8 mouse cellular contexts compared by ENCODE assay signal in the genomic region with DNA sequence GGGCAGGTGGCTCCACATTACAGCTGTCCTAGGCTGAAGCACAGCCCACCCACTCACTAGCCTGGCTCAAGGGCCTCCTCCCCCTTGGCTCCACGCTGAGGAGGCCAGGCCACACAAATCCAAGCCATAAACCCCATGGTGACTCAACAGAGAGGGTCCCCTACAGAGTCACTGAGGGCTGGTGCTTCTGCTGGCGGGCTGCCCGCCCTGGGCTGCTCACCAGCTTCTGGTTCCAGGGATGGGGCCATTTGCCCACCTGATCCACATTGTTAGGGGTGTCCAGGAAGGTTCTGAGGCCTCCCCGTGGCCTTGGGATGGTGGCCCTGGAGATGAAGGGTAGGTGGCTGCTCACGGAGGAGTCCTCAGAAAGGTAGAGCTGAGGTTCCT. TPM values are rescaled to one million over a fixed set of nuclear protein-coding genes. Genes with fewer than 3 reads are reported as not detected.
DNase-seq lines count a peak whose midpoint lies in the region; ATAC-seq and TF ChIP-seq lines count a peak whose summit lies in the region.

No protein-coding gene starts in this region.

- intact Hi-C loops in heart, postnatal 14 days (cut with DNase I) = loop anchor here (2.0 to 5.0 kb wide), 3 partner anchors 131 to 355 kb away; a partner anchor contains a TSS

- H3K27me3 ChIP-seq in heart, embryonic 14.5 days (ENCODE audit: control insufficient read depth, insufficient read depth, low read length) = peaks cover 23% of the 10 kb centered on the region
- no peaks in the 10 kb centered on the region for H3K27me3 ChIP-seq in Patski
- H3K27me3 ChIP-seq in heart, embryonic 15.5 days = peaks cover 27% of the 10 kb centered on the region

- H3K4me1 ChIP-seq in heart, embryonic 14.5 days (ENCODE audit: control insufficient read depth in 2 of 2, insufficient read depth in 2 of 2, low read length in 2 of 2) = peaks cover 12% of the 10 kb centered on the region in 2 experiments
- peaks cover 26% of the 10 kb centered on the region for H3K4me1 ChIP-seq in heart, embryonic 15.5 days (replicated peaks)

- no peaks in the 10 kb centered on the region for H3K36me3 ChIP-seq in heart, embryonic 14.5 days (ENCODE audit: control insufficient read depth, insufficient read depth, low read length)
- no peaks in the 10 kb centered on the region for H3K36me3 ChIP-seq in heart, embryonic 15.5 days

- DNase-seq in heart, postnatal 14 days = no peak
- peak; percentile 39 for DNase-seq in Patski (ENCODE audit: low read depth, low spot score)
- peak; percentile 35 for DNase-seq in lung, postnatal 10 days
- no peak for DNase-seq in frontal cortex, postnatal 14 days (ENCODE audit: low spot score in 2 of 2)

- H3K9me3 ChIP-seq in heart, embryonic 14.5 days (ENCODE audit: control insufficient read depth, low read length) = no peaks in the 10 kb centered on the region
- no peaks in the 10 kb centered on the region for H3K9me3 ChIP-seq in heart, embryonic 15.5 days (replicated peaks)

- 79% methylated on average over 5 of the region's 5 CpGs for WGBS in heart, embryonic 14.5 days
- WGBS in heart, embryonic 15.5 days = 72% methylated on average over 5 of the region's 5 CpGs

- no peak for ATAC-seq in heart, embryonic 14.5 days (ENCODE audit: insufficient number of reproducible peaks, insufficient read depth, low FRiP score, low read depth)
- no peak for ATAC-seq in Patski
- ATAC-seq in heart, embryonic 15.5 days (replicated peaks; ENCODE audit: insufficient number of reproducible peaks, insufficient read depth, low FRiP score, low read depth) = no peak
- no peak for ATAC-seq in activated CD4-positive, CD25-positive, alpha-beta regulatory T cell, adult 4 months
- ATAC-seq in erythroblast, adult 5-6 weeks (replicated peaks; ENCODE audit: low FRiP score, poor library complexity, severe bottlenecking) = no peak

- in situ Hi-C loops in Patski (cut with MboI; ENCODE audit: low pct_unique_long_range_greater_than_20kb) = no loop called here

- no peak for TF ChIP-seq CTCF in Patski (IDR thresholded peaks at IDR 0.05)

- H3K9ac ChIP-seq in heart, embryonic 14.5 days (ENCODE audit: low read length) = no peak overlapping the region
- no peak overlapping the region for H3K9ac ChIP-seq in heart, embryonic 15.5 days

- CTCF ChIA-PET in Patski (lab: Charles Lee) = interaction anchor here (0.9 to 3.4 kb wide), 8 partner anchors 10 to 360 kb away, joined by 3 to 20 read pairs (median 6); a partner anchor contains a TSS

- POLR2A ChIA-PET in Patski (lab: Charles Lee) = interaction anchor here (0.5 to 3.3 kb wide), 10 partner anchors 13 to 355 kb away, joined by 3 to 28 read pairs (median 4); no protein-coding TSS in a partner anchor

- H3K27ac ChIP-seq in heart, embryonic 14.5 days (replicated peaks in 1 of 2; ENCODE audit: control insufficient read depth in 1 of 2, insufficient read depth in 1 of 2, low read depth in 2 of 2, low read length in 2 of 2) = peak overlapping the region in 1 of 2 experiments; percentile 3; a peak in 1 of 4 replicates
- no peak overlapping the region for H3K27ac ChIP-seq in heart, embryonic 15.5 days

- no peak overlapping the region for H3K4me3 ChIP-seq in heart, embryonic 14.5 days (ENCODE audit: control insufficient read depth in 1 of 2, insufficient read depth in 1 of 2, low read depth in 1 of 2, low read length in 2 of 2)
- no peak overlapping the region for H3K4me3 ChIP-seq in heart, embryonic 15.5 days

- peak overlapping the region; percentile 35 for H3K4me2 ChIP-seq in heart, embryonic 14.5 days (ENCODE audit: low read length)
- peak overlapping the region; percentile 52; the same call in 1 of the 2 replicates for H3K4me2 ChIP-seq in heart, embryonic 15.5 days

RNA-seq across cellular contexts. Expression of a gene that starts 7.6 kb away (rescaled TPM):
- polyA plus RNA-seq in heart, embryonic 14.5 days (2014; fragmentation: Nextera tagmentation; extraction: Ambion mirVana) = 1.8 and 2.1 TPM in 2 replicates
- total RNA-seq in heart, postnatal 14 days (2021) = 1 to 10 TPM in 1 of 2 experiments, under 1 TPM in 1; 0.57 to 1.0 TPM
- 9.9 TPM for polyA plus RNA-seq in Patski (2021)
- 2.1 and 2.6 TPM in 2 replicates for polyA plus RNA-seq in heart, embryonic 15.5 days (2015; fragmentation: Nextera tagmentation; extraction: Ambion mirVana)
- under 1 TPM; 0.73 to 0.76 TPM for polyA plus RNA-seq in activated CD4-positive, CD25-positive, alpha-beta regulatory T cell, adult 4 months (2017; shearing (Covaris generic))
- total RNA-seq in erythroblast, adult 5-6 weeks (2015; ENCODE audit: low replicate concordance) = not detected in 2 replicates
- total RNA-seq in erythroblast, adult 5-6 weeks (2017; ENCODE audit: low replicate concordance) = not detected in 2 replicates

RNA-seq across cellular contexts. Expression of a gene that starts 11.7 kb away (rescaled TPM):
- 84.2 and 84.9 TPM in 2 replicates for polyA plus RNA-seq in heart, embryonic 14.5 days (2014; fragmentation: Nextera tagmentation; extraction: Ambion mirVana)
- total RNA-seq in heart, postnatal 14 days (2021) = 10 to 100 TPM; 30.0 to 34.5 TPM
- 52.7 TPM for polyA plus RNA-seq in Patski (2021)
- 75.8 and 77.2 TPM in 2 replicates for polyA plus RNA-seq in heart, embryonic 15.5 days (2015; fragmentation: Nextera tagmentation; extraction: Ambion mirVana)
- 10 to 100 TPM; 28.2 to 38.9 TPM for polyA plus RNA-seq in activated CD4-positive, CD25-positive, alpha-beta regulatory T cell, adult 4 months (2017; shearing (Covaris generic))
- total RNA-seq in erythroblast, adult 5-6 weeks (2015; ENCODE audit: low replicate concordance) = 2.7 TPM in 2 replicates
- 3.9 TPM in 1 of 2 replicates, not detected in the other for total RNA-seq in erythroblast, adult 5-6 weeks (2017; ENCODE audit: low replicate concordance)

RNA-seq across cellular contexts. Expression of a gene that starts 34.3 kb away (rescaled TPM):
- 16.7 and 17.8 TPM in 2 replicates for polyA plus RNA-seq in heart, embryonic 14.5 days (2014; fragmentation: Nextera tagmentation; extraction: Ambion mirVana)
- 1 to 10 TPM; 7.9 to 9.0 TPM for total RNA-seq in heart, postnatal 14 days (2021)
- 36.8 TPM for polyA plus RNA-seq in Patski (2021)
- polyA plus RNA-seq in heart, embryonic 15.5 days (2015; fragmentation: Nextera tagmentation; extraction: Ambion mirVana) = 17.2 and 22.4 TPM in 2 replicates
- polyA plus RNA-seq in activated CD4-positive, CD25-positive, alpha-beta regulatory T cell, adult 4 months (2017; shearing (Covaris generic)) = 10 to 100 TPM; 27.4 to 36.2 TPM
- 13.6 and 19.2 TPM in 2 replicates for total RNA-seq in erythroblast, adult 5-6 weeks (2015; ENCODE audit: low replicate concordance)
- 40.6 and 42.2 TPM in 2 replicates for total RNA-seq in erythroblast, adult 5-6 weeks (2017; ENCODE audit: low replicate concordance)

RNA-seq across cellular contexts. Expression of a gene that starts 38.9 kb away (rescaled TPM):
- polyA plus RNA-seq in heart, embryonic 14.5 days (2014; fragmentation: Nextera tagmentation; extraction: Ambion mirVana) = 33.2 and 47.0 TPM in 2 replicates
- total RNA-seq in heart, postnatal 14 days (2021) = 1 to 10 TPM in 1 of 2 experiments, under 1 TPM in 1; 0.80 to 1.2 TPM
- 7.1 TPM for polyA plus RNA-seq in Patski (2021)
- 14.1 and 20.1 TPM in 2 replicates for polyA plus RNA-seq in heart, embryonic 15.5 days (2015; fragmentation: Nextera tagmentation; extraction: Ambion mirVana)
- not detected for polyA plus RNA-seq in activated CD4-positive, CD25-positive, alpha-beta regulatory T cell, adult 4 months (2017; shearing (Covaris generic))
- total RNA-seq in erythroblast, adult 5-6 weeks (2015; ENCODE audit: low replicate concordance) = not detected in 2 replicates
- total RNA-seq in erythroblast, adult 5-6 weeks (2017; ENCODE audit: low replicate concordance) = not detected in 2 replicates

Comparison
In these comparisons a context has a peak if more than half of its experiments do, and no peak if none do; other contexts are left out.
1. DNase-seq: peak in Patski (single experiment) and lung, postnatal 10 days (single experiment); none in heart, postnatal 14 days (0 of 2) and frontal cortex, postnatal 14 days (0 of 2).